Mouse (Mus musculus) testis, adult 2 months (tissue): ENCODE results near the gene Ticam1.

Source experiments
- CTCF ChIP-seq: fragments of 200-500 bp; IDR thresholded peaks from 2 replicates; pipeline ENCODE4 v1.5.1; 2012; ENCODE audit warnings: low read depth, mild to moderate bottlenecking, inconsistent platforms, low read length, moderate library complexity; ENCODE audit not compliant: control insufficient read depth, insufficient read depth, insufficient replicate concordance
- POLR2A ChIP-seq: fragments of 200-500 bp; IDR thresholded peaks from 2 replicates; pipeline ENCODE4 v1.6.1; 2012; ENCODE audit warnings: low read depth, mild to moderate bottlenecking, inconsistent platforms, low read length, moderate library complexity; ENCODE audit not compliant: control insufficient read depth

- TF ChIP-seq POLR2A = no peak
- peak; percentile 81; the same call in 1 of the 2 replicates for TF ChIP-seq CTCF
These were observed 12.6 kb downstream of the Ticam1 start for GRCm38 (mm10) chr17:56264020-56264419.
